Mouse (Mus musculus) megakaryocyte, embryonic 14.5 days (primary cell): Measurements from ENCODE around the gene Mrpl55.

Experiments used
- FLI1 ChIP-seq: IDR thresholded peaks from 2 replicates; pipeline ENCODE4 v1.6.1; 2012; ENCODE audit warnings: low read length, inconsistent platforms, mixed read lengths
- GATA1 ChIP-seq: IDR thresholded peaks from 3 replicates; pipeline ENCODE4 v1.6.1; 2012; ENCODE audit warnings: mixed read lengths, low read length, inconsistent platforms, borderline replicate concordance

GRCm38 (mm10) chr11:59230144-59230760 is 28.0 kb downstream of the Mrpl55 start:
- no peak for TF ChIP-seq GATA1
- no peak for TF ChIP-seq FLI1
